Mouse (Mus musculus): ENCODE data around the gene Batf3. TPM values are rescaled to one million over a fixed set of nuclear protein-coding genes. Genes with fewer than 3 reads are reported as not detected.

The Batf3 gene
- polyA plus RNA-seq, 1 experiment from 2014 or later = 12.4 TPM

DNA sequence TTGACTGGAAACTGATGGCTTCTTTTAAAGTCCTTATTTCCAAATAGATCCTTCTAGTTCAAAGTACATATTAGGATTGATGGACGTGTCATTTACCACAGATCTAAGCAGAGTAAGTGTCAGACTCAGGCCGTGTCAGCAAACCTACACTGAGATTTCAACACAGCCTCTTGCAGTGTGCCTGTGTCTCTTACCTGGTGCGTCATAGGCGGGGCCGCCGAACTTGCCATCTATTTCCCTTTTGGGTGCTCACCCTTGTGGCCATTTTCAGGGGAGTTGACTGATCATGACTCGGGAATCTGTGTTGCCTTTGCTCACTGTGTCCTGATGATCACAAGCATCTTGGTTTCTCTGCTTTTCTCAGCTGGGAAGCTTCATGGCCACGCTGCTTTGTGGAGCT is 14.4 kb upstream of the Batf3 start:
- H3K27me3 ChIP-seq (ENCODE audit: control insufficient read depth, insufficient read depth, low read length) = no peaks in the 10 kb centered on the region
- H3K4me1 ChIP-seq (ENCODE audit: control insufficient read depth, insufficient read depth, low read length) = no peaks in the 10 kb centered on the region
- no peak overlapping the region for H3K27ac ChIP-seq (ENCODE audit: low read depth, low read length)
- 88% methylated on average over 8 of the region's 8 CpGs for WGBS
- peaks cover 50% of the 10 kb centered on the region for H3K36me3 ChIP-seq (ENCODE audit: control insufficient read depth, insufficient read depth, low read length)
- no peaks in the 10 kb centered on the region for H3K9me3 ChIP-seq (ENCODE audit: control insufficient read depth, low read length)
- no peak overlapping the region for H3K4me2 ChIP-seq (replicated peaks; ENCODE audit: low read depth, low read length)
- H3K4me3 ChIP-seq (ENCODE audit: low read length) = no peak overlapping the region
- H3K9ac ChIP-seq (ENCODE audit: low read depth, low read length) = no peak overlapping the region
- no peak for ATAC-seq (ENCODE audit: low FRiP score, low TSS enrichment)

DNA sequence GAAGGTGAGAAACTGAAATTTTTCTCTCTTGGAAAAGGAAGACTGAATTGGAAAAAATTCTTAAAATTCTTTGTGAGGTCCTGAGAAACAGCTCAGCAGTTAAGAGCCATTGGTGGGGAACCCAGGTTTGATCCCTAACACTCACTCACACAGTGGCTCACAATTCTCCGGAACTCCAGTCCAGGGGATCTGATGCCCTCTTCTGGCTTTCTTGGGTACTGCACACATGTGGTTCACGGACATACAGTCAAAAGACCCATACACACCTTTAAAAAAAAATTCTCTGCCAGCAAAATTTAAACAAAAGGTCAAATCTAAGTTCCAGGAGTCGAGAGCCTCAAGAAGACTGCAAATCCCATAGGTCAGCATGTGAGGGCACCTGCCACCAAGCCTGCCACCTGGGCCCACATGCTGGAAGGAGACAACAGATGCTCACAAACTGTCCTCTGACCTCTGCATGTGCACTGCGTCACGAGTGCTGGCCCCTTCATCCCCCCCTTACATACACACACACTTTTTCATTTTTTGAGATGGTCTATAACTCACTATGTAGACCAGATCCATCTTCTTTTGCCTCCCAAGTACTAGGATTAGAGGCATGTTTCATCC is 12.6 kb upstream of the Batf3 start:
- H3K4me2 ChIP-seq (replicated peaks; ENCODE audit: low read depth, low read length) = no peak overlapping the region
- no peak overlapping the region for H3K27ac ChIP-seq (ENCODE audit: low read depth, low read length)
- no peak for ATAC-seq (ENCODE audit: low FRiP score, low TSS enrichment)
- peaks cover 38% of the 10 kb centered on the region for H3K36me3 ChIP-seq (ENCODE audit: control insufficient read depth, insufficient read depth, low read length)
- H3K9me3 ChIP-seq (ENCODE audit: control insufficient read depth, low read length) = no peaks in the 10 kb centered on the region
- no peak overlapping the region for H3K9ac ChIP-seq (ENCODE audit: low read depth, low read length)
- no peak overlapping the region for H3K4me3 ChIP-seq (ENCODE audit: low read length)
- no peaks in the 10 kb centered on the region for H3K27me3 ChIP-seq (ENCODE audit: control insufficient read depth, insufficient read depth, low read length)
- WGBS = 75% methylated on average over 5 of the region's 5 CpGs
- H3K4me1 ChIP-seq (ENCODE audit: control insufficient read depth, insufficient read depth, low read length) = no peaks in the 10 kb centered on the region

DNA sequence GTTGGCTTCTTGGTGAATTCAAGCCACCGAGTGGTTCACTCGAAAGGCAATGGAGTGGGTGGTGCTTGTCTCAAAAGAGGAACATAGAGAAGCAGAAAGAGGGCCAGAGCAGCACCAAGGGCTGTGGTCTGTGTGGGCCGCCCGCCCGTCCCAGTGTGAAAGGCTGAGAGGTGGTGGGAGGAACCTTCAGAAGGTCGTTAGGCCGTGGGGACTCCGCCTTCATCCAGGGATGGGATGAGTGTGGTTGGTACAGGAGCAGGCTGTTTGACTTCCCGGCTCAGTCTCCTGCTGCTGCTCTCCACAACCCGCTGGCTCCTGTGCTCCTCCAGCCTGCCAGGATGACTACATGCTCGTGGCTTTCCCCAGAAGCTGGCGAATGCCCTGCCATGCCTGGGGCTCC is 12.1 kb upstream of the Batf3 start:
- Histone ChIP-seq H3K4me3 (ENCODE audit: low read length) (no peak overlapping the region), H3K27ac (ENCODE audit: low read depth, low read length) (no peak overlapping the region), H3K36me3 (ENCODE audit: control insufficient read depth, insufficient read depth, low read length) (peaks cover 33% of the 10 kb centered on the region), H3K4me2 (replicated peaks; ENCODE audit: low read depth, low read length) (no peak overlapping the region), H3K27me3 (ENCODE audit: control insufficient read depth, insufficient read depth, low read length) (no peaks in the 10 kb centered on the region), H3K9ac (ENCODE audit: low read depth, low read length) (no peak overlapping the region), H3K4me1 (ENCODE audit: control insufficient read depth, insufficient read depth, low read length) (no peaks in the 10 kb centered on the region), H3K9me3 (ENCODE audit: control insufficient read depth, low read length) (no peaks in the 10 kb centered on the region)
- WGBS = 69% methylated on average over 12 of the region's 12 CpGs
- ATAC-seq (ENCODE audit: low FRiP score, low TSS enrichment) = no peak

DNA sequence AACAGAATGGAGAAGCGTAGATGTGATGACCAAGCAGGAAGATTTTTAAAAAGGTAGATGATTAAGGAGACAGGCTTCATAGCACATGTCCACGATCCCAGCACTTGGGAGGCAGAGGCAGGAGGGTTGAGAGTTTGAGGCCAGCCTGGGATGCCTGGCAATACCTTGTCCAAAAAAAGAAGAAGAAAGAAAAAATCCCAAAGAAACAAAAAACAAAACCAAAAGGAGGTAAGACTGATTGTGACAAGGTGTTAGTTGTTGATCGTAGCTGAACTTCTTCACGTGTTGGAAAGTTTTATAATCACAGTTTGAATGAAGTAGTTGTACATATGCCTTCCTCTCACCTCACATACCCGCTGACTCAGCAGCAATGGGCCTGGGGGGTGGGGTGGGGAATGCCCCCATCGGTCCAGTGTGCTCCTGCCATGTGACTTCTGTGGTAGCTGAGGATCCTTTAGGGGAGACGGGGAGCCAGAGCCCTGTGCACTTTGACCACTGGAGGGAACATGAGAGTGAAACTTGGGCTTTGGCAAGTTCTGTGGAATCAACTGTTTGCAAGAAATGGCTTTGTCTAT is 11.3 kb upstream of the Batf3 start:
- no peaks in the 10 kb centered on the region for H3K9me3 ChIP-seq (ENCODE audit: control insufficient read depth, low read length)
- no peak overlapping the region for H3K4me2 ChIP-seq (replicated peaks; ENCODE audit: low read depth, low read length)
- no peak for ATAC-seq (ENCODE audit: low FRiP score, low TSS enrichment)
- no peaks in the 10 kb centered on the region for H3K4me1 ChIP-seq (ENCODE audit: control insufficient read depth, insufficient read depth, low read length)
- H3K9ac ChIP-seq (ENCODE audit: low read depth, low read length) = no peak overlapping the region
- peaks cover 27% of the 10 kb centered on the region for H3K36me3 ChIP-seq (ENCODE audit: control insufficient read depth, insufficient read depth, low read length)
- H3K4me3 ChIP-seq (ENCODE audit: low read length) = no peak overlapping the region
- H3K27me3 ChIP-seq (ENCODE audit: control insufficient read depth, insufficient read depth, low read length) = no peaks in the 10 kb centered on the region
- H3K27ac ChIP-seq (ENCODE audit: low read depth, low read length) = no peak overlapping the region
- WGBS = 86% methylated on average over 7 of the region's 7 CpGs

DNA sequence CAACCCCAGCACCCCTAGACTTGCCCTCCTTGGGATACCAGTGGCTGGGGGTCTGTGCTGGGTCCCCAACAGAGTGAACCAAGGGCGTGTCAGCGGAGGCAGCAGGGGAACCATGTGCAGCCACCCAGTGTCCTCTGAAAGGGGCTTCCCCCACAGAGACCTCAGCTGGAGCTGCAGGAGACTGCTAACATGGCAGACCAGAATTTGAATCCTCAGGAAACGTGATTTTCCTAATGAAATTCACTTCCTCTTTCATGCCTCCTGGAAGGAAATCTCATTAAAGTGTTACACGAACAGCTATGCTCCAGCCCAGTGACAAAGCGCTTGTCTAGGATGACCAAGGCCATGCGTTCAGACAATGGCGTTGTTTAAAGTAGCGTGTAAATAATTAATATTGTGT is 10.7 kb upstream of the Batf3 start:
- Histone ChIP-seq H3K27ac (ENCODE audit: low read depth, low read length) (no peak overlapping the region), H3K4me2 (replicated peaks; ENCODE audit: low read depth, low read length) (no peak overlapping the region), H3K4me1 (ENCODE audit: control insufficient read depth, insufficient read depth, low read length) (no peaks in the 10 kb centered on the region), H3K4me3 (ENCODE audit: low read length) (no peak overlapping the region), H3K36me3 (ENCODE audit: control insufficient read depth, insufficient read depth, low read length) (peaks cover 21% of the 10 kb centered on the region), H3K9ac (ENCODE audit: low read depth, low read length) (no peak overlapping the region), H3K9me3 (ENCODE audit: control insufficient read depth, low read length) (no peaks in the 10 kb centered on the region), H3K27me3 (ENCODE audit: control insufficient read depth, insufficient read depth, low read length) (no peaks in the 10 kb centered on the region)
- no peak for ATAC-seq (ENCODE audit: low FRiP score, low TSS enrichment)
- 84% methylated on average over 8 of the region's 8 CpGs for WGBS

DNA sequence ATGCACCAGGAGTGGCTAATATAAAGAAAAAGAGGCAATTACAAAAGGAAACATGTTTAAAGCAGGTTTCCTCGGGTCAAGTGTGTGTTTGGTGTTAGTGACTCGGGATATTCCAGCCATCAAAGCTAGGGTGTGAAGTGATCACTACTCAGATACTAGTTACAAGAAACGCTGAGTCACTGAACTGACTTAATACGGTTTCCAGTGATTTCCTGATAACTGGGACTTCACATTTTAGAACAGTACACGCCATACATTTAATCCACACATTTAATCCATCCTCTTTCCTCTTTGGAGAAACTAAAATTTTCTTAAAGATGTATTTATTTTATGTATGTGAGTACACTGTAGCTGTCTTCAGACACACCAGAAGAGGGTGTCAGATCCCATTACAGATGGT is 9.7 kb upstream of the Batf3 start:
- Histone ChIP-seq H3K27ac (ENCODE audit: low read depth, low read length) (no peak overlapping the region), H3K4me2 (replicated peaks; ENCODE audit: low read depth, low read length) (no peak overlapping the region), H3K4me1 (ENCODE audit: control insufficient read depth, insufficient read depth, low read length) (no peaks in the 10 kb centered on the region), H3K4me3 (ENCODE audit: low read length) (no peak overlapping the region), H3K27me3 (ENCODE audit: control insufficient read depth, insufficient read depth, low read length) (no peaks in the 10 kb centered on the region), H3K36me3 (ENCODE audit: control insufficient read depth, insufficient read depth, low read length) (peaks cover 13% of the 10 kb centered on the region), H3K9me3 (ENCODE audit: control insufficient read depth, low read length) (no peaks in the 10 kb centered on the region), H3K9ac (ENCODE audit: low read depth, low read length) (no peak overlapping the region)
- WGBS = 84% methylated on average over 5 of the region's 5 CpGs
- ATAC-seq (ENCODE audit: low FRiP score, low TSS enrichment) = no peak

DNA sequence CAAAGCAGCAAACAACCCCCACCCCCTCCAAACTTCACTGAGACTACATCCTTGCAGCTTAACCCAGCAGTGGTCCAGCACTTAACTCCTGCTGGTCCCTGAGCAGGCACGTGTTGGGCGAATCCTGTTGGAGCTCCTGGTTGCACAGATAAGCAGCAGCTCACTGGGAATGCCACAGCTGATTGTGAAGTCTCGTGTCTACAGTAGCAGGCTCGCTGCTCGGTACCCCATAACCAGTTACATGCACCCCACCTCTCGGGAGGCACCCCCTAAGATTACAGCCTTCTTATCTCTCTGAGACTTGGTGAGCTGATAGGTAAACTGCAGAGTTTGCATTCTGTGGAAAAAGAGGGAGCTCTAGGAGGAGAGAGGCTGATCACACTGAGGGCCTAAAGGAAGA is 8.3 kb upstream of the Batf3 start:
- Histone ChIP-seq H3K27ac (ENCODE audit: low read depth, low read length) (no peak overlapping the region), H3K9me3 (ENCODE audit: control insufficient read depth, low read length) (no peaks in the 10 kb centered on the region), H3K4me3 (ENCODE audit: low read length) (no peak overlapping the region), H3K4me2 (replicated peaks; ENCODE audit: low read depth, low read length) (no peak overlapping the region), H3K9ac (ENCODE audit: low read depth, low read length) (no peak overlapping the region), H3K27me3 (ENCODE audit: control insufficient read depth, insufficient read depth, low read length) (no peaks in the 10 kb centered on the region), H3K36me3 (ENCODE audit: control insufficient read depth, insufficient read depth, low read length) (no peaks in the 10 kb centered on the region), H3K4me1 (ENCODE audit: control insufficient read depth, insufficient read depth, low read length) (0 out of 2 replicates have a peak, but pooled peaks cover 5% of the 10 kb centered on the region)
- ATAC-seq (ENCODE audit: low FRiP score, low TSS enrichment) = no peak
- WGBS = 81% methylated on average over 6 of the region's 6 CpGs

DNA sequence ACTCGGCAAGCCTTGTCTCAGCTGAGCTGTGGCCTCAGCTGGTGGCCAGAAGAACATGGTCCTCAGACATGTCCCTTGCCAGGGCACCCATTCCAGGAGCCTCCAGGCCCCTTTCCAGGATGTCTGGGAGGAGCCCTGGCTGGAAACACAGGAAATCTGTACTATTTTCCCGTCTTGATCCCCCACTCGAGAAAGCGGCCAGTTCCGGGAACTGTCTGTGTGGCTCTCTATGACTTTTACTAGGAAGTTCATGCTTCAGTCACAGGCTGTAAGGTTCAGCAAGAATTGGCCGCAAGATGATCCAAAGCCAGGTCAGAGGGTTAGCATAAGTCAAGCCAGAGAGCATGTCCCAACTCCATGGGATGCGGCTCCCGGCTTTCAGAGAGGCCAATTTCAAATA is 5.6 kb upstream of the Batf3 start:
- H3K4me1 ChIP-seq (ENCODE audit: control insufficient read depth, insufficient read depth, low read length) = peaks cover 7% of the 10 kb centered on the region; the same call in 1 of the 2 replicates
- no peaks in the 10 kb centered on the region for H3K9me3 ChIP-seq (ENCODE audit: control insufficient read depth, low read length)
- WGBS = 51% methylated on average over 8 of the region's 8 CpGs
- no peak for ATAC-seq (ENCODE audit: low FRiP score, low TSS enrichment)
- no peak overlapping the region for H3K27ac ChIP-seq (ENCODE audit: low read depth, low read length)
- no peak overlapping the region for H3K9ac ChIP-seq (ENCODE audit: low read depth, low read length)
- H3K4me2 ChIP-seq (replicated peaks; ENCODE audit: low read depth, low read length) = no peak overlapping the region
- H3K36me3 ChIP-seq (ENCODE audit: control insufficient read depth, insufficient read depth, low read length) = no peaks in the 10 kb centered on the region
- no peak overlapping the region for H3K4me3 ChIP-seq (ENCODE audit: low read length)
- H3K27me3 ChIP-seq (ENCODE audit: control insufficient read depth, insufficient read depth, low read length) = no peaks in the 10 kb centered on the region

DNA sequence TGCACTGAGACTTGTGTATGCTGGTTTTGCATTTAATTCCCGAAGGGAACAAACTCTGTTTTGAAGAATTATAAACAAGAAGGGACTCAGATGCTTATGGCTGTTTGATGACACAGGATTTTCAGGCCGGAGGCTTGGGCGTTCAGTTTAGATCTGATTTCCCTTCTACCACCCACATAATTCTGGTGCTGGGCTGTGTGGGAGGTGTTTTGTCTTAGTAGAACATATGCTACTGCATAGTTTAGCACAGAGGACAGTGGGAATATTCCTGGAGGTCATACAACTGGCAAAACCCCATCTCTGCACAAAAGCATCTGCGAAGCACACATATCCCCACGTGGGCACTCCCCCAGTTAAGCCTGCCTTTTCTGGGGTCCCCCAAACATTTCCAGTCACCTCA is 4.1 kb upstream of the Batf3 start:
- no peak overlapping the region for H3K27ac ChIP-seq (ENCODE audit: low read depth, low read length)
- H3K4me3 ChIP-seq (ENCODE audit: low read length) = no peak overlapping the region
- no peak overlapping the region for H3K4me2 ChIP-seq (replicated peaks; ENCODE audit: low read depth, low read length)
- no peak for ATAC-seq (ENCODE audit: low FRiP score, low TSS enrichment)
- no peaks in the 10 kb centered on the region for H3K27me3 ChIP-seq (ENCODE audit: control insufficient read depth, insufficient read depth, low read length)
- peaks cover 13% of the 10 kb centered on the region; the same call in 1 of the 2 replicates for H3K4me1 ChIP-seq (ENCODE audit: control insufficient read depth, insufficient read depth, low read length)
- 64% methylated on average over 5 of the region's 5 CpGs for WGBS
- no peaks in the 10 kb centered on the region for H3K9me3 ChIP-seq (ENCODE audit: control insufficient read depth, low read length)
- H3K36me3 ChIP-seq (ENCODE audit: control insufficient read depth, insufficient read depth, low read length) = no peaks in the 10 kb centered on the region
- no peak overlapping the region for H3K9ac ChIP-seq (ENCODE audit: low read depth, low read length)

All from kidney, embryonic 14.5 days (tissue).